Mouse (Mus musculus) heart, postnatal 0 days (tissue): Measurements from ENCODE around the gene Il17rb.

Experiments
- CTCF ChIP-seq: IDR thresholded peaks from 2 replicates; pipeline ENCODE4 v1.5.1; 2016; ENCODE audit warnings: antibody characterized with exemption, control low read depth, low read depth
- EP300 ChIP-seq: IDR thresholded peaks from 2 replicates; pipeline ENCODE4 v1.6.1; 2016; ENCODE audit warnings: antibody characterized with exemption, low read depth

GRCm38 (mm10) chr14:29997345-29997744 lies 11.4 kb downstream of the Il17rb start:
- TF ChIP-seq CTCF (no peak), EP300 (no peak)
